Mouse (Mus musculus) megakaryocyte, embryonic 14.5 days (primary cell): Measurements from ENCODE around the gene Cnbd2.

Experiments used
- FLI1 ChIP-seq: IDR thresholded peaks from 2 replicates; pipeline ENCODE4 v1.6.1; 2012; ENCODE audit warnings: low read length, inconsistent platforms, mixed read lengths
- GATA1 ChIP-seq: IDR thresholded peaks from 3 replicates; pipeline ENCODE4 v1.6.1; 2012; ENCODE audit warnings: mixed read lengths, low read length, inconsistent platforms, borderline replicate concordance

GRCm38 (mm10) chr2:156289552-156290160, 22.4 kb upstream of the Cnbd2 start:
- TF ChIP-seq FLI1 (no peak), GATA1 (no peak)
